Mouse (Mus musculus): ENCODE measurements at regions not wholly inside any gene's neighbourhood (a gene's known extent, or its start where the extent isn't known, plus 50 kb on each side); places are given as distances from the start of the nearest gene placed in this dataset.

- Histone ChIP-seq H3K27me3 (ENCODE audit: control insufficient read depth, insufficient read depth, low read length) (no peaks in the 10 kb centered on the region), H3K36me3 (ENCODE audit: control insufficient read depth, insufficient read depth, low read length) (no peaks in the 10 kb centered on the region), H3K4me1 (ENCODE audit: control insufficient read depth, insufficient read depth, low read length) (peaks cover 9% of the 10 kb centered on the region), H3K9ac (replicated peaks; ENCODE audit: low read depth, low read length) (no peak overlapping the region), H3K4me2 (ENCODE audit: low read depth, low read length) (peak overlapping the region; percentile 85; the same call in 1 of the 2 replicates), H3K27ac (ENCODE audit: low read depth, low read length) (no peak overlapping the region), H3K9me3 (ENCODE audit: control insufficient read depth, low read length) (no peaks in the 10 kb centered on the region), H3K4me3 (ENCODE audit: low read depth, low read length) (no peak overlapping the region)
- ATAC-seq (ENCODE audit: low read depth), result no peak
- WGBS, result 4% methylated on average over 9 of the region's 9 CpGs
These were observed 113.3 kb downstream of the Amer2 start for GRCm38 (mm10) chr14:60486278-60486935.

GRCm38 (mm10) chr14:60489111-60489510 is 116.1 kb downstream of the Amer2 start:
- H3K27ac ChIP-seq (ENCODE audit: low read depth, low read length), result no peak overlapping the region
- H3K4me3 ChIP-seq (ENCODE audit: low read depth, low read length), result no peak overlapping the region
- no peak overlapping the region for H3K4me2 ChIP-seq (ENCODE audit: low read depth, low read length)
- no peak for ATAC-seq (ENCODE audit: low read depth)
- H3K9me3 ChIP-seq (ENCODE audit: control insufficient read depth, low read length), result no peaks in the 10 kb centered on the region
- peaks cover 9% of the 10 kb centered on the region for H3K4me1 ChIP-seq (ENCODE audit: control insufficient read depth, insufficient read depth, low read length)
- 90% methylated on average over 4 of the region's 4 CpGs for WGBS
- H3K27me3 ChIP-seq (ENCODE audit: control insufficient read depth, insufficient read depth, low read length), result no peaks in the 10 kb centered on the region
- H3K9ac ChIP-seq (replicated peaks; ENCODE audit: low read depth, low read length), result no peak overlapping the region
- no peaks in the 10 kb centered on the region for H3K36me3 ChIP-seq (ENCODE audit: control insufficient read depth, insufficient read depth, low read length)

DNA sequence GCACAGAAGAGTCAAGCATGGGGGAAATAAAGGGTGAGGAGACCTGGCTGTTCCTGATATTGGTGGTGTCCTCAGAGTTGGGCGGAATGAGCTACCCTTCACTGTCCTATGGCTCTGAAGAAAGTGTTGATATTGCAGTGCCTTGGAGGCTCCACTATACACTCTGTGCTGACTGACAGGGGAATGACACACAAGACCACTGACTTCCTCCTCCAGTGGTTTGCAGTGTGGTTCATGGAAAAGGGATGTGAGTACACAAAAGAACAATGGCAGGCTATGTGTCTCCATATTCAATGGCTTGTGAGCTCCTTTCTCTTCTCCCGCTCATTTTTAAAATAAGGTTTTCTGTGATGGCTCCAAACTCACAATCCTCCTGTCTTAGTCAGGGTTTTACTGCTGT is 117.8 kb downstream of the Amer2 start:
- Histone ChIP-seq H3K27me3 (ENCODE audit: control insufficient read depth, insufficient read depth, low read length) (no peaks in the 10 kb centered on the region), H3K4me3 (ENCODE audit: low read depth, low read length) (no peak overlapping the region), H3K4me2 (ENCODE audit: low read depth, low read length) (no peak overlapping the region), H3K9ac (replicated peaks; ENCODE audit: low read depth, low read length) (no peak overlapping the region), H3K9me3 (ENCODE audit: control insufficient read depth, low read length) (no peaks in the 10 kb centered on the region), H3K27ac (ENCODE audit: low read depth, low read length) (no peak overlapping the region), H3K36me3 (ENCODE audit: control insufficient read depth, insufficient read depth, low read length) (no peaks in the 10 kb centered on the region), H3K4me1 (ENCODE audit: control insufficient read depth, insufficient read depth, low read length) (no peaks in the 10 kb centered on the region; the same call in 1 of the 2 replicates)
- WGBS, result 91% methylated on average over 2 of the region's 2 CpGs
- no peak for ATAC-seq (ENCODE audit: low read depth)

GRCm38 (mm10) chr14:60495441-60495840 is 122.4 kb downstream of the Amer2 start:
- H3K27ac ChIP-seq (ENCODE audit: low read depth, low read length), result no peak overlapping the region
- no peak overlapping the region for H3K9ac ChIP-seq (replicated peaks; ENCODE audit: low read depth, low read length)
- 90% methylated on average over 5 of the region's 5 CpGs for WGBS
- ATAC-seq (ENCODE audit: low read depth), result no peak
- H3K9me3 ChIP-seq (ENCODE audit: control insufficient read depth, low read length), result no peaks in the 10 kb centered on the region
- H3K4me2 ChIP-seq (ENCODE audit: low read depth, low read length), result no peak overlapping the region
- no peak overlapping the region for H3K4me3 ChIP-seq (ENCODE audit: low read depth, low read length)
- H3K27me3 ChIP-seq (ENCODE audit: control insufficient read depth, insufficient read depth, low read length), result no peaks in the 10 kb centered on the region
- H3K36me3 ChIP-seq (ENCODE audit: control insufficient read depth, insufficient read depth, low read length), result no peaks in the 10 kb centered on the region
- no peaks in the 10 kb centered on the region for H3K4me1 ChIP-seq (ENCODE audit: control insufficient read depth, insufficient read depth, low read length)

DNA sequence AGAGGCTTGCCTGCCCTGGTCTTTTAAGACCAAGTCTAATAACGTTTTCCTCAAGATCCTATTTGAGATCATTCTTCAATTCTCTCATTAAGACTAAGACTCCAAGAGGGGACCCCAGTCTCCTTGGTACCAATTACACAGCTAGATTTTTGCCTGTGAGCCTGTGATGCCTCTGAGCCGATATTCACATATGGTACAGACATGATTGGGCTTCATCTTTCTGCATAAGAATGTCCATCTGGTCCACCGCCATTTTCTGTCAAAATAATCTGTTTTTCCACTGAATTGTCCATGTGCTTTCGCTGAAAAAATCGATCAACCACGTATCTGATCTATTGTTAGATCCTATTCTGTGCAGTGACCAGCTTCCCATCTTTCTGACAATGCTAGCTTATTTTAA is 129.5 kb downstream of the Amer2 start:
- no peaks in the 10 kb centered on the region for H3K9me3 ChIP-seq (ENCODE audit: control insufficient read depth, low read length)
- H3K9ac ChIP-seq (replicated peaks; ENCODE audit: low read depth, low read length), result no peak overlapping the region
- no peaks in the 10 kb centered on the region for H3K27me3 ChIP-seq (ENCODE audit: control insufficient read depth, insufficient read depth, low read length)
- H3K36me3 ChIP-seq (ENCODE audit: control insufficient read depth, insufficient read depth, low read length), result no peaks in the 10 kb centered on the region
- H3K4me3 ChIP-seq (ENCODE audit: low read depth, low read length), result no peak overlapping the region
- no peaks in the 10 kb centered on the region for H3K4me1 ChIP-seq (ENCODE audit: control insufficient read depth, insufficient read depth, low read length)
- H3K27ac ChIP-seq (ENCODE audit: low read depth, low read length), result no peak overlapping the region
- no peak for ATAC-seq (ENCODE audit: low read depth)
- WGBS, result 87% methylated on average over 6 of the region's 6 CpGs
- H3K4me2 ChIP-seq (ENCODE audit: low read depth, low read length), result no peak overlapping the region

DNA sequence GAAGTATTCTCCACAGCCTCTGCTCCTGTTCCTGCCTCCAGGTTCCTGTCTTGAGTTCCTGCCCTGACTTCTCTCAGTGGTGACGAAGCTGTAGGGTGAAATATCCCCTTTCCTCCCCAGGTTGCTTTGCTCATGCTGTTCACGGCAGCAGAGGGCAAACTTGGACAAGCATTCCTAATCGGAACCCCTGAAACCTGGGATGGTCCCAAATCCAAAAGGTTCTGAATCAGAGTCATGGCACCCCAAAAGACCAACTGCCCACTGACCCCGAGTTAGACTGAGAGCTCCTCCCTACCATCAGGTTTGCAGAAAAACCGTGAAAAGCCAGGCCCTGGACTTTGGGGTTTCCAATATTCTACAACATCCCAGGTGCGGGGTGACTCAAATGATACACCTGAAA is 128.7 kb upstream of the Spata13 start:
- Histone ChIP-seq H3K27ac (ENCODE audit: low read depth, low read length) (no peak overlapping the region), H3K9me3 (ENCODE audit: control insufficient read depth, low read length) (no peaks in the 10 kb centered on the region)
- whole genome bisulfite sequencing, result 87% methylated on average over 6 of the region's 6 CpGs

DNA sequence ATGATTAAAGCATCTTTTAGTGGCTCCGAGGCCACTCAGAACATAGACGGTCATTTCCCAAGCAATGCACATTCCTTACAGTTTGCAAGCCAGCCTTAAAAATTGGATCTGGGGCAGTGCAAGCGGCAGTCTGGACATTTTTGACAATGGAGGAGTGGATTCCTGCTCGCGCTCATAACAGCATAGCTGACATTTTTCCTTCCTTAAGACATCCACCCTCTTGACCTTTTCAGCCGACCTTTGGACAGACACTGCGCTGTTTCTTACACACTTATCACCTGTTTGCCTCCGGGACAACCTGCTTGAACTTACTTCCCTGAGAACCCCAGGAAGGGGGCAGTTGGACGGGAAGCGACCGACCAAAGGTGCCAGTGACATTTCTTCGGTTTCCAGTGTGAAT is 127.5 kb upstream of the Spata13 start:
- no peak overlapping the region for H3K4me2 ChIP-seq (ENCODE audit: low read depth, low read length)
- H3K36me3 ChIP-seq (ENCODE audit: control insufficient read depth, insufficient read depth, low read length), result no peaks in the 10 kb centered on the region
- H3K9ac ChIP-seq (replicated peaks; ENCODE audit: low read depth, low read length), result no peak overlapping the region
- WGBS, result 90% methylated on average over 12 of the region's 12 CpGs
- no peaks in the 10 kb centered on the region for H3K27me3 ChIP-seq (ENCODE audit: control insufficient read depth, insufficient read depth, low read length)
- H3K27ac ChIP-seq (ENCODE audit: low read depth, low read length), result no peak overlapping the region
- no peak for ATAC-seq (ENCODE audit: low read depth)
- H3K9me3 ChIP-seq (ENCODE audit: control insufficient read depth, low read length), result no peaks in the 10 kb centered on the region
- H3K4me3 ChIP-seq (ENCODE audit: low read depth, low read length), result no peak overlapping the region
- no peaks in the 10 kb centered on the region for H3K4me1 ChIP-seq (ENCODE audit: control insufficient read depth, insufficient read depth, low read length)

More for the DNA sequence above, 128.7 kb upstream of the Spata13 start:
- H3K9ac ChIP-seq (replicated peaks; ENCODE audit: low read depth, low read length), result no peak overlapping the region
- H3K4me3 ChIP-seq (ENCODE audit: low read depth, low read length), result no peak overlapping the region
- H3K4me1 ChIP-seq (ENCODE audit: control insufficient read depth, insufficient read depth, low read length), result no peaks in the 10 kb centered on the region
- no peak overlapping the region for H3K4me2 ChIP-seq (ENCODE audit: low read depth, low read length)
- H3K27me3 ChIP-seq (ENCODE audit: control insufficient read depth, insufficient read depth, low read length), result no peaks in the 10 kb centered on the region
- no peak for ATAC-seq (ENCODE audit: low read depth)
- no peaks in the 10 kb centered on the region for H3K36me3 ChIP-seq (ENCODE audit: control insufficient read depth, insufficient read depth, low read length)

- 0 out of 2 replicates have a peak, but pooled peaks have one; percentile 31 for ATAC-seq (ENCODE audit: low read depth)
- Histone ChIP-seq H3K36me3 (ENCODE audit: control insufficient read depth, insufficient read depth, low read length) (no peaks in the 10 kb centered on the region), H3K27me3 (ENCODE audit: control insufficient read depth, insufficient read depth, low read length) (no peaks in the 10 kb centered on the region), H3K4me2 (ENCODE audit: low read depth, low read length) (no peak overlapping the region), H3K4me1 (ENCODE audit: control insufficient read depth, insufficient read depth, low read length) (no peaks in the 10 kb centered on the region), H3K27ac (ENCODE audit: low read depth, low read length) (no peak overlapping the region), H3K9ac (replicated peaks; ENCODE audit: low read depth, low read length) (no peak overlapping the region), H3K9me3 (ENCODE audit: control insufficient read depth, low read length) (no peaks in the 10 kb centered on the region), H3K4me3 (ENCODE audit: low read depth, low read length) (no peak overlapping the region)
- 26% methylated on average over 8 of the region's 8 CpGs for WGBS
These were observed 120.2 kb upstream of the Spata13 start for GRCm38 (mm10) chr14:60513560-60513959.

DNA sequence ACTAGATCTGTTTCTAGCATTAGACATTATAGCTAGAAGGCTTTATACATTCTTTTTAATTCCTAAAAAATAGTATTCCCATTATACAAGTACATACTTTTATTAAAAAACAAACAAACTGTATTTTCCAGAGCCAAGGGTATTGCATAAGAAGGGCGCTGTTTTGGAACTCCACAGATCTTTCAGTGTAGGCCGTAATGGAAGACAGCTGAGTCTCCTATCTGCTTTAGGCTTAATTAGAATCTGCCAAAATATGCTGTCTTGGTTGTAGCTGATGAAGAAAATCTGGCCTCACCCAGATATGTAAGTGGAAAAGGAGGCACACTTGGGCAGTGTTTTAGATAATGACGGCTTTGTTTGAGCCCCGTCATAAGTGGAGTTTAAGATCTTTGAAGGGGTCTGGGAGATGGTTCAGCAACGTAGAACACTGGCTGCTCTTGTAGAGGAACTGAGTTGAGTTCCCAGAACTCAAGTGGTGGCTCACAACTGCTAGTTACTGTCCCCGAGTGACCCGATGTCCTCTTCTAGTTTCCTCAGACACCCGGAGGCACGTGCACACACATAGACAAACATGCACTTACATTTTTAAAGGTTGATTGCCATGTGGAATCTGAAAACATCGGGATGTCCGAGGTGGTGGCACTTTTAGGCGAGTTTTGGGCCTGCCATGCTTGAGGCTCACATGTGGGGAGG is 118.6 kb upstream of the Spata13 start:
- no peak overlapping the region for H3K4me2 ChIP-seq (ENCODE audit: low read depth, low read length)
- 88% methylated on average over 12 of the region's 12 CpGs for WGBS
- H3K36me3 ChIP-seq (ENCODE audit: control insufficient read depth, insufficient read depth, low read length), result no peaks in the 10 kb centered on the region
- no peaks in the 10 kb centered on the region for H3K27me3 ChIP-seq (ENCODE audit: control insufficient read depth, insufficient read depth, low read length)
- H3K4me3 ChIP-seq (ENCODE audit: low read depth, low read length), result no peak overlapping the region
- H3K9ac ChIP-seq (replicated peaks; ENCODE audit: low read depth, low read length), result no peak overlapping the region
- no peaks in the 10 kb centered on the region for H3K4me1 ChIP-seq (ENCODE audit: control insufficient read depth, insufficient read depth, low read length)
- no peaks in the 10 kb centered on the region for H3K9me3 ChIP-seq (ENCODE audit: control insufficient read depth, low read length)
- ATAC-seq (ENCODE audit: low read depth), result no peak
- H3K27ac ChIP-seq (ENCODE audit: low read depth, low read length), result no peak overlapping the region

Data from neural tube, embryonic 14.5 days (tissue).